Mouse (Mus musculus): Measurements from ENCODE around the gene Tor1aip1. TPM values are rescaled to one million over a fixed set of nuclear protein-coding genes. Genes with fewer than 3 reads are reported as not detected.

The Tor1aip1 gene
- polyA plus RNA-seq, 1 experiment from 2014 or later = 37.6 TPM

- Histone ChIP-seq H3K4me3 (no peak overlapping the region), H3K9ac (replicated peaks) (no peak overlapping the region), H3K4me2 (replicated peaks) (no peak overlapping the region), H3K9me3 (no peaks in the 10 kb centered on the region), H3K4me1 (no peaks in the 10 kb centered on the region), H3K27ac (replicated peaks) (no peak overlapping the region), H3K27me3 (no peaks in the 10 kb centered on the region), H3K36me3 (peaks cover 53% of the 10 kb centered on the region)
- ATAC-seq (ENCODE audit: low FRiP score, low read depth) = no peak
- WGBS = 86% methylated on average over 3 of the region's 3 CpGs
Measured at GRCm38 (mm10) chr1:156027849-156028248, 8.4 kb downstream of the Tor1aip1 start.

DNA sequence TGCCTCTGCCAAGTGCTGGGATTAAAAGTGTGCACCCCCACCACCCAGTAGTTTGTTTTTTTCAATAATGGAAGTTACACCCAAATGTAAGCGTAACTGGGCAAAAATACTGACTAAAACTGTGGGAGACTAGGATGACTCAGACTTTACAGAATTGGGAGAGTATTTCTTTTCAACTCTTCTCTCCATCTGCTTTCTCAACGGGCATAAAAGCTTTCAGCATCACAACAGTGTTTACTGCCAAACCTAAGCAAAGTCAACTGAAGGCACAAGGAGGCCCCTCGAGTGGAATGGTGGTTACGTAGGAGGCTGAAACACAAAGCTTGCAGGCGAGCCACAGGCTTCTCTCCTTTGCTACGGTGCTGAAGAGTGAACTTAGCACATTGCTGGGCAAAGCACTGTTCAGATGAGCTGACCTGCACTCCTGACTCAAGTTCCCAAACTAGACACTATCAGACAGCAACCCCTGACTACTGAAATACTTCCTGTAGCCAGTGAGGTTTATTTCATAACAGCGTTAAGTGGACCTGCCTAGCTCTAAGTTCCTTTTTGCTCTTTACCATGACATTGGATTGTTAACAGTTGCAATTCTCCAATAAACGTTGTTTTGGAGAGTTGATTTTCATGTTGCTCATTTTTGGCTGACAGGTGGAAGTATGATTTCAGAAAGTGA lies 11.3 kb downstream of the Tor1aip1 start:
- 90% methylated on average over 8 of the region's 8 CpGs for WGBS
- Histone ChIP-seq H3K27me3 (no peaks in the 10 kb centered on the region), H3K36me3 (peaks cover 41% of the 10 kb centered on the region)

GRCm38 (mm10) chr1:156020402-156020801 lies 15.9 kb downstream of the Tor1aip1 start:
- ATAC-seq (ENCODE audit: low FRiP score, low read depth) = no peak
- Histone ChIP-seq H3K9me3 (no peaks in the 10 kb centered on the region), H3K27ac (replicated peaks) (no peak overlapping the region), H3K27me3 (no peaks in the 10 kb centered on the region), H3K9ac (replicated peaks) (no peak overlapping the region), H3K4me2 (replicated peaks) (no peak overlapping the region), H3K36me3 (peaks cover 56% of the 10 kb centered on the region), H3K4me1 (no peaks in the 10 kb centered on the region), H3K4me3 (no peak overlapping the region)
- 100% methylated on average over 1 of the region's 1 CpGs for WGBS

More for the DNA sequence above, 11.3 kb downstream of the Tor1aip1 start:
- no peak overlapping the region for H3K4me2 ChIP-seq (replicated peaks)
- ATAC-seq (ENCODE audit: low FRiP score, low read depth) = no peak
- no peak overlapping the region for H3K9ac ChIP-seq (replicated peaks)
- H3K27ac ChIP-seq (replicated peaks) = no peak overlapping the region
- H3K4me3 ChIP-seq = no peak overlapping the region
- H3K4me1 ChIP-seq = no peaks in the 10 kb centered on the region
- H3K9me3 ChIP-seq = no peaks in the 10 kb centered on the region

- 100% methylated on average over 1 of the region's 1 CpGs for WGBS
- Histone ChIP-seq H3K36me3 (peaks cover 55% of the 10 kb centered on the region), H3K9ac (replicated peaks) (no peak overlapping the region), H3K27ac (replicated peaks) (no peak overlapping the region), H3K4me2 (replicated peaks) (no peak overlapping the region), H3K9me3 (no peaks in the 10 kb centered on the region), H3K4me1 (no peaks in the 10 kb centered on the region), H3K27me3 (no peaks in the 10 kb centered on the region), H3K4me3 (no peak overlapping the region)
- ATAC-seq (ENCODE audit: low FRiP score, low read depth) = no peak
Measured at GRCm38 (mm10) chr1:156019800-156020199, 16.5 kb downstream of the Tor1aip1 start.

DNA sequence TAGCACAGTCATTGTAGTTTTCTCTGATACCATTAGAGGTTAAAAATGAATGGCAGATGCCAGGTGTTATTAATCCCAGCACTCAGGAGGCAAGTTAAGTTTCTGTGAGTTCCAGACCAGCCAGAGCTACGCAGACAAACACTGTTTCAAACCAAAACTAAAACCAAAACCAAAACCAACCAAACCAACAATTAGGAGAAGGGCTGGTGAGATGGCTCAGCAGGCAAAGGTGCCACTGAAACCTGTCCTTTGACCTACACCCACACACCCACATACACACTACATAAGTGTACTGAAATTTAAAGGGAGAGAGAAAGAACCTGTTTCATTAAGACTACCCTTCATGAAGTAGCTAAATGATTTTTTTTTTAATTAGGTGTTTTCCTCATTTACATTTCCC lies 27.3 kb downstream of the Tor1aip1 start:
- H3K27ac ChIP-seq (replicated peaks) = no peak overlapping the region
- H3K4me2 ChIP-seq (replicated peaks) = no peak overlapping the region
- peaks cover 64% of the 10 kb centered on the region for H3K36me3 ChIP-seq
- no peaks in the 10 kb centered on the region for H3K9me3 ChIP-seq
- no peak overlapping the region for H3K4me3 ChIP-seq
- WGBS = 100% methylated on average over 1 of the region's 1 CpGs
- no peaks in the 10 kb centered on the region for H3K27me3 ChIP-seq
- ATAC-seq (ENCODE audit: low FRiP score, low read depth) = no peak
- H3K4me1 ChIP-seq = no peaks in the 10 kb centered on the region
- no peak overlapping the region for H3K9ac ChIP-seq (replicated peaks)

- no peak overlapping the region for H3K9ac ChIP-seq (replicated peaks)
- peaks cover 47% of the 10 kb centered on the region for H3K36me3 ChIP-seq
- no peaks in the 10 kb centered on the region for H3K27me3 ChIP-seq
- H3K4me3 ChIP-seq = no peak overlapping the region
- H3K4me1 ChIP-seq = no peaks in the 10 kb centered on the region
- no peaks in the 10 kb centered on the region for H3K9me3 ChIP-seq
- H3K27ac ChIP-seq (replicated peaks) = no peak overlapping the region
- H3K4me2 ChIP-seq (replicated peaks) = no peak overlapping the region
- no peak for ATAC-seq (ENCODE audit: low FRiP score, low read depth)
- 92% methylated on average over 11 of the region's 11 CpGs for WGBS
Measured at GRCm38 (mm10) chr1:156005906-156006305, 30.4 kb downstream of the Tor1aip1 start.

- no peak overlapping the region for H3K4me2 ChIP-seq (replicated peaks)
- H3K4me3 ChIP-seq = no peak overlapping the region
- H3K4me1 ChIP-seq = no peaks in the 10 kb centered on the region
- H3K9ac ChIP-seq (replicated peaks) = no peak overlapping the region
- ATAC-seq (ENCODE audit: low FRiP score, low read depth) = no peak
- no peaks in the 10 kb centered on the region for H3K27me3 ChIP-seq
- H3K9me3 ChIP-seq = no peaks in the 10 kb centered on the region
- H3K27ac ChIP-seq (replicated peaks) = no peak overlapping the region
- H3K36me3 ChIP-seq = peaks cover 35% of the 10 kb centered on the region
- WGBS = 92% methylated on average over 7 of the region's 7 CpGs
Measured at GRCm38 (mm10) chr1:156003201-156003935, 32.9 kb downstream of the Tor1aip1 start.

DNA sequence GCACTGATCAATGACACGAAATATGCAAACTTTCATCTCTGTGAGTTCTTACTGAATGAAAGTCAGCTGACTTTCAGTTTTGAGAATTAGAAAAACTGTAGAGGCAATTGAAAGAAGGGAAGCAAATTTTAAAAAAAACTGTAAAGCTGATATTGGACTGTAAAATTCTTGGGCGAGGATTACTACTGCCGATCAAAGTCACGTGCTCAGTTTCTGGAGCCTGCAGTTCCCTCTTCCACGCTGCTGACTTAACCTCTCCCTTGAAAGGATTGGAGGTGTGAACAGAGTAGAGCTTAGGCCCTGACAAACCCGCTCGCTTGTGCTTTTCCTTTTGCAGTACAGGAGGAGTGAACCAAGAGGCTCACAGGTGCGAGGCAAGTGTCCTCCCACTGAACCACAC lies 33.9 kb downstream of the Tor1aip1 start:
- H3K4me1 ChIP-seq = no peaks in the 10 kb centered on the region
- peaks cover 29% of the 10 kb centered on the region for H3K36me3 ChIP-seq
- H3K9me3 ChIP-seq = no peaks in the 10 kb centered on the region
- no peak overlapping the region for H3K4me2 ChIP-seq (replicated peaks)
- H3K4me3 ChIP-seq = no peak overlapping the region
- no peak overlapping the region for H3K27ac ChIP-seq (replicated peaks)
- WGBS = 90% methylated on average over 8 of the region's 8 CpGs
- no peak overlapping the region for H3K9ac ChIP-seq (replicated peaks)
- no peak for ATAC-seq (ENCODE audit: low FRiP score, low read depth)
- H3K27me3 ChIP-seq = no peaks in the 10 kb centered on the region

DNA sequence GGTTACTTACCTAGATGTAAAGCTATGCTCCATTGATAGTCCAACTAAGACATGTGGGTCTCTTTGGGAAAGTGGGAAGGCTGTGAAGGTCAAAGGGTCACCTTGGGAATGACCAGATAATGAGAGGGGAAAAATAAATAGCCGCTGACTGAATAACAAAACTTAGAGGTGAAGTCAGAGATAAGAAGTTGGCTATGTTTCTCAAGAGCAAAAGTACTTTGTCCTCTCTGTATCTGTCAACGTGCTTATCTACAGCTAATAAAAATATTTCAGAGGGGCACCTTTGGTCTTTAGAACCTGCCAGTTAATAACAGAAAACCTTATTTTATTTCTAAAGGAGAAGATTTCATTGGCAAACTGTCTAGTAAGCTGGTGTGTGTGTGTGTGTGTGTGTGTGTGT lies 40.7 kb downstream of the Tor1aip1 start:
- Histone ChIP-seq H3K9me3 (no peaks in the 10 kb centered on the region), H3K4me3 (no peak overlapping the region), H3K4me2 (replicated peaks) (no peak overlapping the region), H3K27ac (replicated peaks) (no peak overlapping the region), H3K9ac (replicated peaks) (no peak overlapping the region), H3K4me1 (no peaks in the 10 kb centered on the region), H3K36me3 (no peaks in the 10 kb centered on the region), H3K27me3 (peaks cover 3% of the 10 kb centered on the region; the same call in 1 of the 2 replicates)
- ATAC-seq (ENCODE audit: low FRiP score, low read depth) = no peak
- 83% methylated on average over 2 of the region's 2 CpGs for WGBS

DNA sequence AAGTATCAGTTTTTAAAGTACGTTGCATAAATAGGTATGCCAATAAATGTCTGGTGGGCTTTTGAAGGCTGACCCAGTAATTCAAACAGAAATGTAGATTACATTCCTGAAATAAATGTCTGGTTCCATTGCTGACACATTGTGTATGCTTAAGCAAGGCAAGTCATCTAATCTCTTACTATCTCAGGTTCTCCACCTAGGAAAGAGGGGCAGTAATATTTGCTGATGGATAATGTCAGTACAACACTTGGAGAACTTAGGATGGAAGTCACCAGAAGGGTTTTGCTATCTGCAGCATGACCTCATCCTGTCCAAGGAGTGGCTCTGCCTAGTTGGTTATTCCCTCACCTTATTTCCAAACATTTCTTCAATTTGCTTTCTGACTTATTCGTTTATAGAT lies 41.8 kb downstream of the Tor1aip1 start:
- H3K27me3 ChIP-seq = peaks cover 3% of the 10 kb centered on the region; the same call in 1 of the 2 replicates
- WGBS = 88% methylated on average over 2 of the region's 2 CpGs
- H3K4me3 ChIP-seq = no peak overlapping the region
- H3K4me1 ChIP-seq = no peaks in the 10 kb centered on the region
- no peak for ATAC-seq (ENCODE audit: low FRiP score, low read depth)
- no peak overlapping the region for H3K9ac ChIP-seq (replicated peaks)
- H3K27ac ChIP-seq (replicated peaks) = no peak overlapping the region
- no peak overlapping the region for H3K4me2 ChIP-seq (replicated peaks)
- H3K36me3 ChIP-seq = no peaks in the 10 kb centered on the region
- H3K9me3 ChIP-seq = no peaks in the 10 kb centered on the region

GRCm38 (mm10) chr1:155990391-155990790 lies 45.9 kb downstream of the Tor1aip1 start:
- Histone ChIP-seq H3K9ac (replicated peaks) (no peak overlapping the region), H3K27ac (replicated peaks) (no peak overlapping the region), H3K9me3 (no peaks in the 10 kb centered on the region), H3K27me3 (peaks cover 3% of the 10 kb centered on the region; the same call in 1 of the 2 replicates), H3K4me1 (no peaks in the 10 kb centered on the region), H3K36me3 (no peaks in the 10 kb centered on the region), H3K4me3 (no peak overlapping the region), H3K4me2 (replicated peaks) (no peak overlapping the region)
- WGBS = 80% methylated on average over 11 of the region's 11 CpGs
- ATAC-seq (ENCODE audit: low FRiP score, low read depth) = no peak

DNA sequence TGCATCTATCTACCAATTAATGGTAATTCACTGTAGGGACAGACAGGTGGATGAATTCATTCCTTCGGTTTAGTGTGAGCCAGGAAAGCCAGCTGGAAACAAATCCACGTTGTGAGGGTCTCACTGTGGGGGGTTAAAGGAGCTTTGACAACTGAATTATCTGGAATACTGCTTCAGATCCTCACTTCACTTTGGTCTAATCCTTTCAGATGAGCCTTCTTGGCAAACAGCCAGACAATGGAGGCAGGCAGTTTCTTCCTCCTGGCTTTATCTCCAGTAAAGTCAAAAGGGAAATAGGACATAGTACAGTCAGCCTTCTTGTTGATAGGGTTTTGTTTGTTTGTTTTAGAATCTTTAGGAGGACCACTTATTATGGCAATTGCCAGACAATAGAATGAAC lies 46.9 kb downstream of the Tor1aip1 start:
- no peak for ATAC-seq (ENCODE audit: low FRiP score, low read depth)
- no peaks in the 10 kb centered on the region for H3K36me3 ChIP-seq

More for the DNA sequence above, 46.9 kb downstream of the Tor1aip1 start:
- WGBS = 2% methylated on average over 2 of the region's 2 CpGs
- H3K27me3 ChIP-seq = peaks cover 3% of the 10 kb centered on the region; the same call in 1 of the 2 replicates
- H3K4me1 ChIP-seq = no peaks in the 10 kb centered on the region
- no peak overlapping the region for H3K9ac ChIP-seq (replicated peaks)
- no peak overlapping the region for H3K4me2 ChIP-seq (replicated peaks)
- no peak overlapping the region for H3K27ac ChIP-seq (replicated peaks)
- H3K4me3 ChIP-seq = no peak overlapping the region
- H3K9me3 ChIP-seq = no peaks in the 10 kb centered on the region
